Mouse (Mus musculus): ENCODE measurements at regions not wholly inside any gene's neighbourhood (a gene's known extent, or its start where the extent isn't known, plus 50 kb on each side); places are given as distances from the start of the nearest gene placed in this dataset.

- DNase-seq, result no peak
These were observed 160.0 kb upstream of the Ctnnb1 start for GRCm38 (mm10) chr9:120769056-120769455.

- DNase-seq, result no peak
These were observed 159.3 kb upstream of the Ctnnb1 start for GRCm38 (mm10) chr9:120769679-120770078.

- no peak for DNase-seq
These were observed 158.1 kb upstream of the Ctnnb1 start for GRCm38 (mm10) chr9:120770886-120771285.

- no peak for DNase-seq
These were observed 157.0 kb upstream of the Ctnnb1 start for GRCm38 (mm10) chr9:120771896-120772530.

- DNase-seq, result peak; percentile 35
These were observed 154.8 kb upstream of the Ctnnb1 start for GRCm38 (mm10) chr9:120774251-120774650.

GRCm38 (mm10) chr9:120774772-120775171, 154.2 kb upstream of the Ctnnb1 start:
- no peak for DNase-seq

- peak; percentile 17 for DNase-seq
These were observed 153.3 kb upstream of the Ctnnb1 start for GRCm38 (mm10) chr9:120775721-120776120.

GRCm38 (mm10) chr9:120776456-120777001, 152.5 kb upstream of the Ctnnb1 start:
- peak; percentile 56 for DNase-seq

- DNase-seq, result no peak
These were observed 152.0 kb upstream of the Ctnnb1 start for GRCm38 (mm10) chr9:120777016-120777415.

- DNase-seq, result no peak
These were observed 151.5 kb upstream of the Ctnnb1 start for GRCm38 (mm10) chr9:120777501-120777900.

GRCm38 (mm10) chr9:120778423-120778822, 150.6 kb upstream of the Ctnnb1 start:
- DNase-seq, result no peak

GRCm38 (mm10) chr9:120794210-120794609, 134.8 kb upstream of the Ctnnb1 start:
- DNase-seq, result no peak

- peak; percentile 32 for DNase-seq
These were observed 132.7 kb upstream of the Ctnnb1 start for GRCm38 (mm10) chr9:120796111-120796880.

- peak; percentile 17 for DNase-seq
These were observed 130.9 kb upstream of the Ctnnb1 start for GRCm38 (mm10) chr9:120797996-120798663.

GRCm38 (mm10) chr9:120798901-120799300, 130.1 kb upstream of the Ctnnb1 start:
- peak; percentile 51 for DNase-seq

- DNase-seq, result no peak
These were observed 126.4 kb upstream of the Ctnnb1 start for GRCm38 (mm10) chr9:120802646-120803045.

GRCm38 (mm10) chr9:120804760-120805294, 124.2 kb upstream of the Ctnnb1 start:
- no peak for DNase-seq

- DNase-seq, result no peak
These were observed 120.1 kb upstream of the Ctnnb1 start for GRCm38 (mm10) chr9:120808741-120809425.

GRCm38 (mm10) chr9:120811522-120811921, 117.5 kb upstream of the Ctnnb1 start:
- DNase-seq, result no peak

GRCm38 (mm10) chr9:120812667-120813210, 116.3 kb upstream of the Ctnnb1 start:
- no peak for DNase-seq

GRCm38 (mm10) chr9:120814286-120814685, 114.7 kb upstream of the Ctnnb1 start:
- no peak for DNase-seq

GRCm38 (mm10) chr9:120818726-120819317, 110.2 kb upstream of the Ctnnb1 start:
- no peak for DNase-seq

All from thymus, postnatal 14 days (tissue).